Mouse (Mus musculus) heart, embryonic 14.5 days (tissue): ENCODE measurements at regions not wholly inside any gene's neighbourhood (a gene's known extent, or its start where the extent isn't known, plus 50 kb on each side); places are given as distances from the start of the nearest gene placed in this dataset.

Experiments
- ATAC-seq: fragments of 200-750 bp; cut with Nextera tagmentation; 2 replicates; pipeline ENCODE4 v1.8.0; 2017; ENCODE audit warnings: low read depth, moderate TSS enrichment; ENCODE audit not compliant: insufficient number of reproducible peaks, insufficient read depth, low FRiP score
- H3K27ac ChIP-seq, 2 experiments: fragments of 200-500 bp in 1 of 2; fragments of 300-500 bp in 1 of 2; sonication (generic) in 1 of 2; replicated peaks in 1 of 2; 2 replicates each; pipeline ENCODE4 v1.5.1; 2012 to 2014; ENCODE audit warnings: low read depth in 2 of 2, low read length in 2 of 2, control low read depth in 1 of 2, mild to moderate bottlenecking in 1 of 2, mixed read lengths in 1 of 2; ENCODE audit not compliant: control insufficient read depth in 1 of 2, insufficient read depth in 1 of 2
- H3K27me3 ChIP-seq: fragments of 300-500 bp; sonication (generic); 2 replicates; pipeline ENCODE4 v1.6.1; 2014; ENCODE audit warnings: mild to moderate bottlenecking, low read length, control low read depth; ENCODE audit not compliant: control insufficient read depth, insufficient read depth
- H3K36me3 ChIP-seq: fragments of 300-500 bp; sonication (generic); 2 replicates; pipeline ENCODE4 v1.6.1; 2014; ENCODE audit warnings: mild to moderate bottlenecking, control low read depth, low read length, mixed read lengths; ENCODE audit not compliant: control insufficient read depth, insufficient read depth
- H3K4me1 ChIP-seq, 2 experiments: fragments of 200-500 bp in 1 of 2; fragments of 300-500 bp in 1 of 2; sonication (generic) in 1 of 2; 2 replicates each; pipeline ENCODE4 v1.6.1; 2012 to 2014; ENCODE audit warnings: low read length in 2 of 2, control low read depth in 1 of 2, mixed read lengths in 1 of 2; ENCODE audit not compliant: control insufficient read depth in 2 of 2, insufficient read depth in 2 of 2
- H3K4me2 ChIP-seq: fragments of 300-500 bp; sonication (generic); 2 replicates; pipeline ENCODE4 v1.6.1; 2014; ENCODE audit warnings: mild to moderate bottlenecking, low read length
- H3K4me3 ChIP-seq, 2 experiments: fragments of 200-500 bp in 1 of 2; fragments of 300-500 bp in 1 of 2; sonication (generic) in 1 of 2; 2 replicates each; pipeline ENCODE4 v1.5.1; 2012 to 2014; ENCODE audit warnings: low read length in 2 of 2, mild to moderate bottlenecking in 2 of 2, control low read depth in 1 of 2, low read depth in 1 of 2, moderate library complexity in 1 of 2; ENCODE audit not compliant: control insufficient read depth in 1 of 2, insufficient read depth in 1 of 2
- H3K9ac ChIP-seq: fragments of 300-500 bp; sonication (generic); 2 replicates; pipeline ENCODE4 v1.6.1; 2014; ENCODE audit warnings: mild to moderate bottlenecking, low read length
- H3K9me3 ChIP-seq: fragments of 300-500 bp; sonication (generic); 2 replicates; pipeline ENCODE4 v1.6.1; 2016; ENCODE audit warnings: low read length, control low read depth; ENCODE audit not compliant: control insufficient read depth
- WGBS: fragments of 180-500 bp; shearing (Covaris S2); extraction: QIAGEN DNeasy Blood & Tissue Kit; methylation state at CpG from one replicate; pipeline ENCODE4 v1.1.7; 2014; 5-methylcytosine and 5-hydroxymethylcytosine counted together

- H3K4me2 ChIP-seq = no peak overlapping the region
- 41% methylated on average over 8 of the region's 8 CpGs for WGBS
- H3K27me3 ChIP-seq = no peaks in the 10 kb centered on the region
- no peak for ATAC-seq
- no peak overlapping the region for H3K4me3 ChIP-seq
- H3K9me3 ChIP-seq = no peaks in the 10 kb centered on the region
- H3K4me1 ChIP-seq = peaks cover 4 to 8% of the 10 kb centered on the region in 2 experiments; a peak in 3 of 4 replicates
- H3K9ac ChIP-seq = no peak overlapping the region
- H3K27ac ChIP-seq = no peak overlapping the region
- H3K36me3 ChIP-seq = no peaks in the 10 kb centered on the region
Observed at GRCm38 (mm10) chr13:28801210-28801954, 152.1 kb downstream of the Sox4 start.

- H3K27ac ChIP-seq = no peak overlapping the region
- 92% methylated on average over 1 of the region's 1 CpGs for WGBS
- peaks cover 4 to 8% of the 10 kb centered on the region in 2 experiments; a peak in 3 of 4 replicates for H3K4me1 ChIP-seq
- no peaks in the 10 kb centered on the region for H3K27me3 ChIP-seq
- no peak for ATAC-seq
- no peaks in the 10 kb centered on the region for H3K9me3 ChIP-seq
- no peaks in the 10 kb centered on the region for H3K36me3 ChIP-seq
- H3K4me3 ChIP-seq = no peak overlapping the region
- H3K9ac ChIP-seq = no peak overlapping the region
- no peak overlapping the region for H3K4me2 ChIP-seq
Observed at GRCm38 (mm10) chr13:28800676-28801075, 152.8 kb downstream of the Sox4 start.

GRCm38 (mm10) chr13:28799474-28799873, 154.0 kb downstream of the Sox4 start:
- 92% methylated on average over 1 of the region's 1 CpGs for WGBS
- H3K4me1 ChIP-seq = peaks cover 4 to 8% of the 10 kb centered on the region in 2 experiments; a peak in 3 of 4 replicates
- no peaks in the 10 kb centered on the region for H3K36me3 ChIP-seq
- no peak overlapping the region for H3K9ac ChIP-seq
- H3K27me3 ChIP-seq = no peaks in the 10 kb centered on the region
- H3K9me3 ChIP-seq = no peaks in the 10 kb centered on the region
- no peak overlapping the region for H3K27ac ChIP-seq
- ATAC-seq = no peak
- no peak overlapping the region for H3K4me2 ChIP-seq
- no peak overlapping the region for H3K4me3 ChIP-seq

- Histone ChIP-seq H3K4me3 (no peak overlapping the region), H3K27ac (no peak overlapping the region), H3K4me1 (peaks cover 4 to 8% of the 10 kb centered on the region in 2 experiments; a peak in 3 of 4 replicates), H3K36me3 (no peaks in the 10 kb centered on the region), H3K9ac (no peak overlapping the region), H3K9me3 (no peaks in the 10 kb centered on the region), H3K4me2 (no peak overlapping the region), H3K27me3 (no peaks in the 10 kb centered on the region)
- 53% methylated on average over 8 of the region's 8 CpGs for WGBS
- ATAC-seq = no peak
Observed at GRCm38 (mm10) chr13:28797617-28798475, 155.7 kb downstream of the Sox4 start.

- H3K9ac ChIP-seq = no peak overlapping the region
- no peaks in the 10 kb centered on the region for H3K9me3 ChIP-seq
- H3K27ac ChIP-seq = no peak overlapping the region
- no peaks in the 10 kb centered on the region for H3K36me3 ChIP-seq
- no peak overlapping the region for H3K4me2 ChIP-seq
- no peaks in the 10 kb centered on the region for H3K4me1 ChIP-seq
- no peaks in the 10 kb centered on the region for H3K27me3 ChIP-seq
- H3K4me3 ChIP-seq = no peak overlapping the region
- WGBS = 74% methylated on average over 7 of the region's 7 CpGs
- no peak for ATAC-seq
Observed at GRCm38 (mm10) chr13:28795274-28795673, 158.2 kb downstream of the Sox4 start.

GRCm38 (mm10) chr13:28794547-28794946, 159.0 kb downstream of the Sox4 start:
- ATAC-seq = no peak
- WGBS = 89% methylated on average over 3 of the region's 3 CpGs
- no peaks in the 10 kb centered on the region for H3K4me1 ChIP-seq
- H3K27me3 ChIP-seq = no peaks in the 10 kb centered on the region
- H3K9me3 ChIP-seq = no peaks in the 10 kb centered on the region
- no peak overlapping the region for H3K27ac ChIP-seq
- no peak overlapping the region for H3K9ac ChIP-seq
- H3K4me3 ChIP-seq = no peak overlapping the region
- H3K36me3 ChIP-seq = no peaks in the 10 kb centered on the region
- H3K4me2 ChIP-seq = no peak overlapping the region

GRCm38 (mm10) chr13:28793166-28793935, 160.2 kb downstream of the Sox4 start:
- Histone ChIP-seq H3K27me3 (no peaks in the 10 kb centered on the region), H3K9me3 (no peaks in the 10 kb centered on the region), H3K4me2 (no peak overlapping the region), H3K4me3 (no peak overlapping the region), H3K27ac (no peak overlapping the region), H3K36me3 (no peaks in the 10 kb centered on the region), H3K9ac (no peak overlapping the region), H3K4me1 (no peaks in the 10 kb centered on the region)
- WGBS = 63% methylated on average over 5 of the region's 5 CpGs
- no peak for ATAC-seq
